Mouse (Mus musculus) heart, postnatal 10 days (tissue): Measurements from ENCODE around the gene Med9. TPM values are rescaled to one million over a fixed set of nuclear protein-coding genes. Genes with fewer than 3 reads are reported as not detected.

Source experiments
- DNase-seq, 2 experiments: peaks; one replicate each; pipeline ENCODE4 v3.0.0; 2021
- intact Hi-C: fragments of 180-260 bp; cut with DNase I; formaldehyde crosslinking; loops from one replicate; pipeline ENCODE4 v1.15.1; 2025
- total RNA-seq, 2 experiments: library from RNA; stranded (reverse); gene quantifications; 2 replicates each; pipeline ENCODE4 v1.2.3; 2021

Gene Med9
- total RNA-seq, 2 experiments from 2014 or later: 24.3 to 24.4 TPM

DNA sequence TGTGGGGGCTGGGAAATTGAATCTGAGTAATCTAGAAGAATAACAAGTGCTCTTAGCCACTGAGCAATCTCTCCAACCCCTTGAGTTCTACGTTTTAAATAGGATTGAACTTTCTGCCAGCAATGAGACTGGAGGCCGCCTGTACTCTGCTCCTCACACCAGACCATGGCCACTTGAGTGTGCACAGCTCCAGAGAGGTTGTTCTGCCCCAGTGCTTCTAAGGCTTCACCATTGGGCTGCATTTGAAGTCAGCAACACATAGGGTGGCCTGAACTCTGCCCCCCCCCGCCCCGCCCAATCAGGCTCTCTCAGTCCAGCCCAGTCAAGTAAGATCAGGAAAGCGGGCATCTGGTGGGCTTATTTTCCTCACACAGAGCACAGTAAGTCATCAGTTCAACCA lies 29.8 kb downstream of the Med9 start:
- no peak for DNase-seq
- intact Hi-C loops: no loop called here

DNA sequence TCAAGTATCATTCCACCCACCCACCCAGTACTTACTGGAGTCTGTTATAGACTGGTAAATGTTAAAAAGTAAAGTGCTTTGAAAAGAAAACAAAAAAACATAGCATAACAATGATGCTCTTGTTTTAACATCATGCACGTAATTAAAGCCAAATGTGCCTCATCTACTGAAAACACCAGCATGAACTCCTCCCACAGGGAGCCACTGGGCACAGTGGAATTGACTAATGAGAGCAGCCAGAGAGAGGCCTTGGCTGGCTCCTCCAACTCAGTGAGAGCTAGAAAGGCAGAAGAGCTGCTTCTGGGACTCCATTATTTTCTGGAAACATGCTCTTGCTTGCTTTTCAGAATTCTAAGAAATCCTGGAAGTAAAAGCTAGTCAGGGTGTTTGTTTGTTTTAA lies 41.4 kb downstream of the Med9 start:
- intact Hi-C loops: no loop called here
- DNase-seq: no peak

DNA sequence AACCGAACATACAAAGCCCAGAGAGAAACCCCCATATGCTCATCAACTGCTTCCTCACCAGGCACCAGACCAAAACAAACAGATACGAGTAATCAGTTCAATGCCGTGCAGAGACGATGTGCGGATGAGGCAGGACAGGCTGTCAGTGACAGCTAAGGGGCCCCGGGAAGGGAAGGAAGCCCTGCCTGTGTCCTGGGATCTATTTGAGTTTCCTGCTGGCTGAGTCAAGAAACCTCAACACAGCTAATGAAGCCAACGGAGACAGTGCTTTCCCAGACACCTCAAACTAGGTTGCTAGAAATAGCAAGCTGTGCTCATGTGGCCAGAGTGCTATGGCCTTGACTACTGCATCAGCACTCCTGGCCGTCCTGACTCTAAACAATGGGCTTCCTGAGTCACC lies 43.4 kb downstream of the Med9 start:
- peak in 1 of 2 experiments; percentile 22 for DNase-seq
- intact Hi-C loops: no loop called here

DNA sequence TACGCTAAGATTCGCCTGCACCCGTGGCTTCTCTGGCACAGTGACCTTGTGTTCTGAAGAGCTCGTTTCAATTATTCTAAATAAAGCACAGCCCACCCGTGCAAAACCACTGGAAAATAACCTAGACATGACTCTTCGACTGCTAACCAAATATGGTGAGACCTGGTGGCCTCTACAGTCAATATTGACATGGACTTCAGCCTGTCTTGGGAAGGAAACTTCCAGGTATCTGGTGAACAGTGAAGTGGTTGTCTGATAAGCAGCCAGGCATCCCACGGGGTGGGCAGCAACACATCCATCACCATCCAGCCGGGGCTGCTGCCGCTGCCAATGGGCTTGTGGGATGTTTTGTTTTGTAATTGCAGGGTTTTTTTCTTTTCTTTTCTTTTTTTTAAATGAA lies 46.3 kb downstream of the Med9 start:
- DNase-seq: no peak
- intact Hi-C loops: no loop called here

DNA sequence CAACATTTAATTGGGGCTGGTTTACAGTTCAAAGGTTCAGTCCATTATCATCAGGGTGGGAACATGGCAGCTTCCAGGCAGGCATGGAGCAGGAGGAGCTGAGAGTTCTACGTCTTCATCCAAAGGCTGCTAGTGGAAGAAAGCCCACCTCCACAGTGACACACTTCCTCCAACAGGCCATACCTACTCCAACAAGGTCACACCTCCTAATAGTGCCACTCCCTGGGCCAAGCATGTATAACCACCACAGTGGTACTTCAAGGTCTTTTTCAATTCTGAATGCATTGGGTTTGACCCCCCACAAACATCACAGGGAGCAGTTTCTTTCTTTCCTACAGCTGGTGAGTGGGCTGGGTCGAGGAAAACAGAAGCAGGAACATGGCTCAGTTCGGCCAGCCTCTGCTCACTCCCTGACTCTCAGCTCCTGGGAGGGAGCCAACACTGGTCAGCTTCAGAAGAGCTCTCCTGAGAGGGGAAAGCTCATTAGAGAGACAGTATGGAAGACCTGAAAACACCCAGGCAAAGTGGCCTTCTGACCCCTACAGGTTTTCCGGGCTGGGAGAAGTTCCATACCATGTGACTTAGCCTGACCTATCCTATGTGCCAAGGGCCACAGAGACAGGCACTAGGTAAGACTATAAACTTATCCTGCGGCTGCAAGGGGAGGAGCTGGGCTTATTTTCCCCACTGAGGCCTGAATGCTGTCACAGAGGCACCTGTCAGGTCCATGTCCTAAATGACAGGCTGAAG lies 53.4 kb downstream of the Med9 start:
- no peak for DNase-seq
- intact Hi-C loops: no loop called here

DNA sequence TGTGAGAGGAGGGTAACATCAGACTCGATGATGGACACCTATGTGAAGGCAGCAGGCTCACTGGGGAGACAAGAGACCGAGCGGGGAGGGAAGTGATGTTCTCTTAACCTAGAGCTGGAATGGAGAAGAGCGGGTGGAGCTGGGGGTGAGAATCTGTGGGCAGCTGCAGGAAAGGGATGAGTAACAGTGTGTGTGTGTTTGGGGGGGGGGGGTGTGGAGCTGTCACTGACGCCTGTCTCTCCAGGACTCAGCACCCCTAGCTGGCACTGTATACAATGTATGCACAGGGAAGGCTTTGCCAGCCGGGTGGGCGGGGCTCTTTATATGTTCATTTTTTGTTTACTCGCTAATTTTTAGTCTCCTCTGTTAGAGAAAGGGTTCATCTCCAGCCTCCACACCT lies 55.8 kb downstream of the Med9 start:
- DNase-seq: no peak
- intact Hi-C loops: no loop called here

DNA sequence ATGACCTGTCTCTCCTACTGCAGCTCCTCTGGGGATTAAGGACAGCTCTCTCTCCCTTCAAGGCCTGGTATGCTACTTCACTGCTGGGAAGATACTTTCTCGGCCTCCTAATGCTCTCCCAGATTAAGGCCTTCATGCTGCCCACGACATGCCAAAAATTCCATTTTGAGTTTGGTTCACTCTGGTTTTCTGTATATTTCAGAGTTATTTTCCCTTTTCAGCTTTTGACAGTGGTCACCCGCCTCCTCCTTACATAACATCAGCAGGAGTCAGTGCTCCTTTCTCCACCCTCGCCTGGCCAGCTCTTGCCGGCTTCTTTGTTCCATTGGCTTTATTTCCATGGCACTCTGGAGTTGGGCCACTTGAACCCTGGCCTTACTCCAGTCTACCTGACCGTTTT lies 56.7 kb downstream of the Med9 start:
- intact Hi-C loops: no loop called here

DNA sequence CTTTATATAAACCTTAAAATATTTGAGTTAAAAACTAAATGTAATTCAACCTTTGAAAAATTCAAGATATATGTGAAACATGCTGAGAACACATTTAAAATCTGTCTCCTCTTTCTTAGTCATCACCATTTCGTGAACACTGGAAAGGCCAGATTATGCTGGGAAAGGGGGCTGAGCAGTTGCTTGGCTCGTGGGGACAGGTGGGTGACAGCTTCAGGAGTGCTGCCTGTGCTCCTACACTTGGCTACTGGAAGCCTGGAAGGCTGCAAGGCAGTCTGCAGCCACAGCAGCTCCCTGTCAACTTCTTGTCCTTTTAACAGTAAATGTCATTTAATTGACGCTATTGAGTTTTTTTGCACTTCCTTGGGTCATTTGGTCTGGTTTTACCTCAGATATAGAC lies 57.9 kb downstream of the Med9 start:
- intact Hi-C loops: no loop called here
- no peak for DNase-seq

More for the DNA sequence above, 56.7 kb downstream of the Med9 start:
- no peak for DNase-seq

DNA sequence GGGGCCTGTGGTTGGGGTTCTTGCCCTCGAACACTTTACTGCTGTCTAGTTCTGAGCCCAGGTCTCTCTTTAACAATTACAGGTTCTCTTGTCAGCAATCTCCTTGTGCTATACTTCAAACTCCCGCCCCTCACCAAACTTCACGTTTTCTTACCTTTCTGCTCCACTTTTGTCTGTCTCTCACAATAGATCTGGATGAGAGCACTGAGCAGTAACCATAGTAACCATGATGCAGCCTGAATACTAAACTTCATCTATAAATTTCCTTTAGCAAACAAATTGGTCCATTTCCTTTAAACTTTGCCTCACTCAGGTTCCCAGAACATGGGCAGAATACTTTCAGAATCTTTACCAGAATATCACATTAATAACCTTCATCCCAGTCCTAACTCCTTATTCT lies 61.4 kb downstream of the Med9 start:
- DNase-seq: no peak
- intact Hi-C loops: no loop called here

DNA sequence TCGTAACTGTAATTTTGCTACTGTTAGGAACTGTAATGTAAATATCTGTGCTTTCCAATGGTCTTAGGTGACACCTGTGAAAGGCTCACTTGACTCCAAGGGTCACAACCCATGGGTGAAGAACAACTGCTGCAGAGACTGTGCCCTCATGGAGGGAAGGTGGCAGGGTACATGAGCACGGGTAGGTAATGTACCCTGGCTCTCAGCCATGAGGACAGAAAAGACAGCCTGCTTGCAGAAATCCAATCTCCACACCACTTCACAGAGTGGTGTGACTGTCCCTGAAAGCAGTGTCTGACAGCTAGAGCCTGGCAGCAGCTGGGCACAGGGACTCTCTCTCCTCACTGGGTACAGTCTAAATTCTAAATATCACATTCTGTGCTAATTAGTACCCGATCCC lies 63.5 kb downstream of the Med9 start:
- DNase-seq: no peak
- intact Hi-C loops: no loop called here

Other genes with a start within 250 kb of the Med9 start
- 1 to 10 TPM in 1 of 2 experiments, under 1 TPM in 1; 0.82 to 1.9 TPM for gene Pld6, start 160.6 kb upstream of the Med9 start, total RNA-seq
- gene Flcn, start 138.2 kb upstream of the Med9 start, total RNA-seq: 10 to 100 TPM; 33.6 to 38.1 TPM
- 10 to 100 TPM; 27.3 to 27.4 TPM for gene Nt5m, start 108.8 kb upstream of the Med9 start, total RNA-seq
- gene Cops3, start 108.4 kb upstream of the Med9 start, total RNA-seq: 10 to 100 TPM; 71.3 to 71.9 TPM
- 10 to 100 TPM in 1 of 2 experiments, 1 to 10 TPM in 1; 7.3 to 12.4 TPM for gene Rasd1, start 16.7 kb downstream of the Med9 start, total RNA-seq
- 1 to 10 TPM in 1 of 2 experiments, under 1 TPM in 1; 0.77 to 2.5 TPM for gene Pemt, start 98.3 kb downstream of the Med9 start, total RNA-seq
- 10 to 100 TPM; 44.6 to 45.7 TPM for gene Rai1, start 156.8 kb downstream of the Med9 start, total RNA-seq